Mouse (Mus musculus) heart, postnatal 0 days (tissue): ENCODE results near the gene Cx3cr1. TPM values are rescaled to one million over a fixed set of nuclear protein-coding genes. Genes with fewer than 3 reads are reported as not detected.

ENCODE experiments used
- ATAC-seq: fragments of 200-750 bp; cut with Nextera tagmentation; 2 replicates; pipeline ENCODE4 v1.8.0; 2017; ENCODE audit warnings: low read depth, moderate number of reproducible peaks, moderate library complexity; ENCODE audit not compliant: insufficient read depth
- DNase-seq: peaks from one replicate; pipeline ENCODE4 v3.0.0-alpha.2; 2016; ENCODE audit warnings: low spot score
- H3K27ac ChIP-seq: fragments of 300-500 bp; sonication (generic); 2 replicates; pipeline ENCODE4 v1.5.1; 2014; ENCODE audit warnings: low read depth, mild to moderate bottlenecking
- H3K27me3 ChIP-seq: fragments of 300-500 bp; sonication (generic); 2 replicates; pipeline ENCODE4 v1.6.1; 2014; ENCODE audit warnings: low read length, mixed read lengths; ENCODE audit not compliant: control insufficient read depth, insufficient read depth
- H3K36me3 ChIP-seq: fragments of 300-500 bp; sonication (generic); replicated peaks from 2 replicates; pipeline ENCODE4 v1.6.1; 2014; ENCODE audit warnings: low read length, mixed read lengths; ENCODE audit not compliant: control insufficient read depth, insufficient read depth
- H3K4me1 ChIP-seq: fragments of 300-500 bp; sonication (generic); 2 replicates; pipeline ENCODE4 v1.6.1; 2014; ENCODE audit warnings: antibody characterized with exemption; ENCODE audit not compliant: control insufficient read depth, insufficient read depth
- H3K4me2 ChIP-seq: fragments of 300-500 bp; sonication (generic); 2 replicates; pipeline ENCODE4 v1.6.1; 2014; ENCODE audit warnings: low read depth, mild to moderate bottlenecking, low read length, moderate library complexity
- H3K4me3 ChIP-seq: fragments of 300-500 bp; sonication (generic); 2 replicates; pipeline ENCODE4 v1.5.1; 2014; ENCODE audit warnings: low read depth, low read length
- H3K9ac ChIP-seq: fragments of 300-500 bp; sonication (generic); replicated peaks from 2 replicates; pipeline ENCODE4 v1.6.1; 2014; ENCODE audit warnings: low read depth, low read length, mixed read lengths
- H3K9me3 ChIP-seq: fragments of 300-500 bp; sonication (generic); replicated peaks from 2 replicates; pipeline ENCODE4 v1.6.1; 2016; ENCODE audit warnings: low read length; ENCODE audit not compliant: control insufficient read depth
- CTCF ChIP-seq: IDR thresholded peaks from 2 replicates; pipeline ENCODE4 v1.5.1; 2016; ENCODE audit warnings: antibody characterized with exemption, control low read depth, low read depth
- EP300 ChIP-seq: IDR thresholded peaks from 2 replicates; pipeline ENCODE4 v1.6.1; 2016; ENCODE audit warnings: antibody characterized with exemption, low read depth
- WGBS: fragments of 180-500 bp; shearing (Covaris S2); extraction: QIAGEN DNeasy Blood & Tissue Kit; methylation state at CpG from one replicate; pipeline ENCODE4 v1.1.7; 2014; 5-methylcytosine and 5-hydroxymethylcytosine counted together
- polyA plus RNA-seq: library from polyadenylated mRNA; unstranded; fragments of >200 nt; fragmentation: Nextera tagmentation; extraction: Ambion mirVana; gene quantifications from 2 replicates; pipeline ENCODE4 v1.2.1, GENCODE M21; 2015
- total RNA-seq: library from RNA; depleted of rRNA; stranded (reverse); fragments of >200 nt; gene quantifications from 2 replicates; pipeline ENCODE4 v1.2.3, GENCODE M21; 2014; ENCODE audit warnings: low replicate concordance; rRNA removed

The Cx3cr1 gene
- total and polyA plus RNA-seq, 2 experiments from 2014 or later, result 4.7 to 5.2 TPM

- ATAC-seq (no peak), DNase-seq (no peak)
- 72% methylated on average over 2 of the region's 2 CpGs for WGBS
- H3K27me3 ChIP-seq, result no peaks in the 10 kb centered on the region
- H3K4me1 ChIP-seq, result no peaks in the 10 kb centered on the region
- no peaks in the 10 kb centered on the region for H3K36me3 ChIP-seq
- no peak overlapping the region for H3K4me3 ChIP-seq
- H3K9ac ChIP-seq, result no peak overlapping the region
- no peak overlapping the region for H3K4me2 ChIP-seq
- TF ChIP-seq EP300, result no peak
- TF ChIP-seq CTCF, result no peak
- no peak overlapping the region for H3K27ac ChIP-seq
- no peaks in the 10 kb centered on the region; the same call in none of the 2 replicates for H3K9me3 ChIP-seq
Measured at GRCm38 (mm10) chr9:119853071-119853846, 216.4 kb downstream of the Cx3cr1 start.

GRCm38 (mm10) chr9:119852347-119853030 is 217.2 kb downstream of the Cx3cr1 start:
- H3K4me3 ChIP-seq, result no peak overlapping the region
- ATAC-seq, result no peak
- TF ChIP-seq EP300 (no peak), CTCF (no peak)
- H3K9me3 ChIP-seq, result no peaks in the 10 kb centered on the region; the same call in none of the 2 replicates
- no peak overlapping the region for H3K9ac ChIP-seq
- H3K36me3 ChIP-seq, result no peaks in the 10 kb centered on the region
- H3K4me2 ChIP-seq, result no peak overlapping the region
- no peak for DNase-seq
- 74% methylated on average over 10 of the region's 10 CpGs for WGBS
- no peaks in the 10 kb centered on the region for H3K4me1 ChIP-seq
- no peaks in the 10 kb centered on the region for H3K27me3 ChIP-seq
- H3K27ac ChIP-seq, result no peak overlapping the region

Other genes starting within 250 kb of the Cx3cr1 start
- not detected in 2 replicates for gene Scn11a, start 244.4 kb downstream of the Cx3cr1 start, total RNA-seq
- gene Scn11a, start 244.4 kb downstream of the Cx3cr1 start, polyA plus RNA-seq, result 0.01 and 0.03 TPM in 2 replicates
- gene Wdr48, start 175.0 kb downstream of the Cx3cr1 start, total RNA-seq, result 19.0 and 25.3 TPM in 2 replicates
- 19.4 and 19.9 TPM in 2 replicates for gene Wdr48, start 175.0 kb downstream of the Cx3cr1 start, polyA plus RNA-seq
- 10.0 and 63.5 TPM in 2 replicates for gene Gorasp1, start 132.3 kb downstream of the Cx3cr1 start, total RNA-seq
- 14.1 and 16.8 TPM in 2 replicates for gene Gorasp1, start 132.3 kb downstream of the Cx3cr1 start, polyA plus RNA-seq
- gene Ttc21a, start 132.3 kb downstream of the Cx3cr1 start, total RNA-seq, result 0.27 TPM in 1 of 2 replicates, not detected in the other
- gene Ttc21a, start 132.3 kb downstream of the Cx3cr1 start, polyA plus RNA-seq, result 0.05 and 0.07 TPM in 2 replicates
- 23.8 and 96.9 TPM in 2 replicates for gene Csrnp1, start 85.2 kb downstream of the Cx3cr1 start, total RNA-seq
- gene Csrnp1, start 85.2 kb downstream of the Cx3cr1 start, polyA plus RNA-seq, result 4.0 and 4.2 TPM in 2 replicates
- gene Xirp1, start 46.3 kb downstream of the Cx3cr1 start, total RNA-seq, result 140 and 178 TPM in 2 replicates
- gene Xirp1, start 46.3 kb downstream of the Cx3cr1 start, polyA plus RNA-seq, result 38.4 and 45.1 TPM in 2 replicates
- not detected in 2 replicates for gene Ccr8, start 22.2 kb upstream of the Cx3cr1 start, total RNA-seq
- not detected in 2 replicates for gene Ccr8, start 22.2 kb upstream of the Cx3cr1 start, polyA plus RNA-seq
- gene Slc25a38, start 40.5 kb upstream of the Cx3cr1 start, total RNA-seq, result 16.8 and 24.5 TPM in 2 replicates
- 11.3 and 13.4 TPM in 2 replicates for gene Slc25a38, start 40.5 kb upstream of the Cx3cr1 start, polyA plus RNA-seq
- gene Rpsa, start 57.8 kb upstream of the Cx3cr1 start, total RNA-seq, result 1,454 and 1,728 TPM in 2 replicates
- 572 and 602 TPM in 2 replicates for gene Rpsa, start 57.8 kb upstream of the Cx3cr1 start, polyA plus RNA-seq
- gene Mobp, start 79.8 kb upstream of the Cx3cr1 start, total RNA-seq, result not detected in 2 replicates
- 0.04 and 0.07 TPM in 2 replicates for gene Mobp, start 79.8 kb upstream of the Cx3cr1 start, polyA plus RNA-seq
- 2.0 and 2.6 TPM in 2 replicates for gene Myrip, start 231.6 kb upstream of the Cx3cr1 start, total RNA-seq
- gene Myrip, start 231.6 kb upstream of the Cx3cr1 start, polyA plus RNA-seq, result 0.30 and 0.34 TPM in 2 replicates